Mouse (Mus musculus): Measurements from ENCODE around the gene Carmil2.
A peak's percentile ranks its signal among the peaks of the same experiment; 100 is the strongest.

Gene Carmil2

GRCm38 (mm10) chr8:105685796-105686308, at the start of gene Carmil2:
Gene Carmil2 (plus strand): TSS chr8:105686274.
- no peak for DNase-seq (ENCODE audit: low spot score)

DNA sequence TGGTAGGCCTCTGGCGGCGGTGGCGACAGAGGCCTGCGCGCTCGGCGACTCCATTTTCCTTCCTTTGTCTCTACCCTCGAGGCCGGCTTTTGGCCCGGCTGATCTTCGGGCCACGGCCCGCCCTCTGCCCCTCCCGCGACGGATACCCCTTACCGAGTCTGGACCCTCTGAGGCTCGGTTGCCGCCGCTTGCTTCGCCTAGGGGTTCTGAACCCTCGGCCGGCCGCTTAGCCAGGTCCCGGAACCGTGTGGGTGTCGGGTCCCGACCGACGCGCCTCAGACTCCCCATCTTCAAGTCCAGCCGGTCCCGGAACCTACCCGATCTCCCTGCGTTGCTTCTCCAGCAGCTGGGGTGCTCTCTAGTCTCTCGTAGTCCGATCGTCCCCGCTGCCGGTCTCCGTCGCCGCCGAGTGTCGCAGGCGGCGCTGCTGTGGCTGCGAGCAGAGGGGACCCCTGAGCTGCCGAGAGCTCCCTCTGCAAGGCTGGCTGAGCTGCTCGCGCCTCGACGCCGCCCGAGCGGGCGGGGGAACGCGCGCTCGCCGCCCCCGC, 49.0 kb upstream of the Carmil2 start, which contains the start of gene Agrp:
Agrp (minus strand) TSS at position 431 of the 548 bp plus-strand sequence.
- DNase-seq (ENCODE audit: low spot score) = peak; percentile 15

GRCm38 (mm10) chr8:105637601-105638041, 48.5 kb upstream of the Carmil2 start:
- DNase-seq (ENCODE audit: low spot score) = no peak

DNA sequence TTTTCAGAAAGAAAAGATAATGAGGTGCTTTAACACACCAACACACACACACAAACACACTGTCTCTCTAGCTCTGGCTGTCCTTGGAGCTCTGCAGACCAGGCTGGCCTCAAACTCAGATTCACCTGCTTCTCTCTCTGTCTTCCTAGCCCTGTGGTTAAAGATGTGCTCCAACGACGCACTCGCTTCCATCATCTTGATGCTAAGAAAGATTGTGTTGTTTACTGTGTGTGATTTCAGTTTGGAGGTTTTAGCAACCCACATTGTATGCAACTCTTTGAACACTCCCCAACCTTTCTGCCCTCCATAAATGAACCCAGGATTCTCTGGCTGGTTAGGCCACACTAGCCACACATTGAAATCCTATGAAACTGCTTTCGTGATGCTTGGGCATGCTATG, 47.6 kb upstream of the Carmil2 start:
- no peak for DNase-seq (ENCODE audit: low spot score)

DNA sequence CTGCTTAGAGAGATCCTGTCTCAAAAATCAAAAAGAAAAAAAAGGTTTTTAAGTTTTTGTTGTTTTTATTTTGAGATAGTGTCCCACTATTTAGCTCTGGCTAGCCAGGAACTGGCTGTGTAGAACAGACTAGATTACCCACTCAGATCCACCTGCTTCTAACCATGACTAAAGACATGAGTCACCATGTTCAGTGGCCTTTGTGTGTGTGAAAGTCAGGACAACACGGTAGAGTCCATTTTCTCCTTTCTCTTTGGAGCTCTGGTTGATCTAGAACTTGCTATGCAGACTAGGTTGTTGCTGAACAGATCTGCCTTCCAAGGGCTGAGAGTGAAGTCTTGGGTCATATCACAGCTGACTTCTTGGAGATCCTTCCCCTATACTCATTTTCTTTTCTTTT, 46.2 kb upstream of the Carmil2 start:
- DNase-seq (ENCODE audit: low spot score) = no peak

DNA sequence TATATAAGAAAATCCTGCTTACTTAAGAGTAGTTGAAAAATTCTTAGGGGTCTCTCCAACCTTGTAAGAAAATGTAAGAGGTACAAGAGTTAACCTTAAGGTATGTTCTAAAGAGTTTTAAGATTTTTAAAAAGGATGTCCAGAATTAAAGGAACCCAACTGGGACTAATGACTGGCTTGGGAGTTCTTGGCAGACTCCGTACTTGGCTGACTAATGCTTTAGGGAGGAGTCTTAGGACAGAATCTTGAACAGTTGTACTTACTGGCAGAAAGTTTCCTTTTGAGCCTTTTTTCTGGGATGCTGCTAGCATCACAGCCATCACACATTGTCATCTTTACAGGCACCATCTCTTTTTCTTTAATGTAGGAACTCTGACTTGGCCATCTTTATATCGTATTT, 45.6 kb upstream of the Carmil2 start:
- no peak for DNase-seq (ENCODE audit: low spot score)

DNA sequence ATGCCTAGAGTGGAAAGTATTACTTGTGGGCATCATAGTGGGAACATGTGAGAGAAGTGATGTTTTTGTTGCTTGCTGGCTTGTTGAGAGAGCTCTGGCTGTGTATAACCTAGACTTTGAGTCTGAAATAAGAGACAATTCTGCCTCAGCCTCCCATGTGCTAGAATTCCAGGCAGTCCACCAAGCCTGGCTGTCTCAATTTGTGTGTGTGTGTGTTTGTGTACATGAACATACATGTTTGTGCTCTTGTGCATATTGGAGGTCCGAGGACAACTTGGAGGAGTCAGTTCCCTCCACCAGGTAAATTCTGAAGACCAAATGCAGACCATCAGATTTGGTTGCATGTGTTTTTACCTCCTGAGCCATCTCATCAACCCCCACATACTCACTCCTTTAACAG, 40.9 kb upstream of the Carmil2 start:
- no peak for DNase-seq (ENCODE audit: low spot score)

DNA sequence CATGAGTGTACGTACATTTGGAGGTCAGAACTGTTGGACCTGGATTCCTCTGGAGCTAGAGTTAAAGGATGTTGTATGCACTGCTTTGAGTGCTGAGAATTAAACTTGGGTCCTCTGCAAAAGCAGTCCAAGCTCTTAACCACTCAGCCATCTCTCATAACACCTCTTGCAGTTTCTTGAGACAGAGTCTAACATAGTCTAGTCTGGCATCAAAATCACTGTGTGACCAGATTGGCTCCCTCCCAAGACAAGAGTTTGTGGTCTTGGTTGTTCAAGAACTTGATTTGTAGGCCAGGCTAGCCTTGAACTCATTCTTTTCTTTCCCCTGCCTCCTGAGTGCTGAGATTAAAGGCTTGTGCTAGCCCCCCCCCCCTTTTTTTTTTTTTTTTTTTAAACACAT, 37.1 kb upstream of the Carmil2 start:
- no peak for DNase-seq (ENCODE audit: low spot score)

DNA sequence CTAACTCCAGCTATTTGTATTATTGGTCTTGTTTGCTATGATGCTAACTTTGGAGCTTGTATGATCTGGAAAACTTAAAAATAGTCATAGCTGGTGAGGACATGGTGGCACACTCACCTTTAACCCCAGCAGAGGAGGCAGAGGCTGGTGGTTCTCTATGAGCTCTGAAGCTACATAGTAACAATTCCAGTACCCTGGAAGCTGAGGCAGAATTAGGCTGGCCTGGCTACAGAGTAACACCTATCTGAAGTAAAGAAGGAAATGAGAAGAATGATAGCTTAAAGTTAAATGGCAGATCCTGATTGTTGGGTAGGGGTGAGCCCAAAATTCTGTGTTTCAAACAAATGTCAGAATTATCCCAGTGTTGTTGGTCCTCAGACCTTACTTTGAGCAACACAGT, 28.4 kb upstream of the Carmil2 start:
- no peak for DNase-seq (ENCODE audit: low spot score)

GRCm38 (mm10) chr8:105661167-105661566, 24.9 kb upstream of the Carmil2 start:
- DNase-seq (ENCODE audit: low spot score) = no peak

- DNase-seq (ENCODE audit: low spot score) = no peak
Measured at GRCm38 (mm10) chr8:105677891-105678290, 8.2 kb upstream of the Carmil2 start.

DNA sequence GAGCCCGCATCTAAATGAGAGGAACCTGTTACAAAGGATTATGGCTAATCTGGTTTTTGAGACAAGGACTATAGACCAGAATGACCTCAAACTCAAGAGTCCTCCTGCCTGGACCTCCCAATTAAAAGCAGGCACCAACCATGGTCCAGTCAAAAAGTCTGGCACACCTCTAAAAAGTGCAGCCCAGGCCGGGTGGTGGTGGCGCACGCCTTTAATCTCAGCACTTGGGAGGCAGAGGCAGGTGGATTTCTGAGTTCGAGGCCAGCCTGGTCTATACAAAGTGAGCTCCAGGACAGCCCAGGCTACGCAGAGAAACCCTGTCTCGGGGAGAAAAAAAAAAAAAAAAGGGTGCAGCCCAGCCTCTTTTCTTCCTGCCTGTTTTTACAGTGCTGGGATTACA, 749 bp upstream of the Carmil2 start:
- DNase-seq (ENCODE audit: low spot score) = no peak

GRCm38 (mm10) chr8:105686551-105686950, 477 bp downstream of the Carmil2 start:
- DNase-seq (ENCODE audit: low spot score) = no peak

- DNase-seq (ENCODE audit: low spot score) = no peak
Measured at GRCm38 (mm10) chr8:105687512-105687911, 1.4 kb downstream of the Carmil2 start.

DNA sequence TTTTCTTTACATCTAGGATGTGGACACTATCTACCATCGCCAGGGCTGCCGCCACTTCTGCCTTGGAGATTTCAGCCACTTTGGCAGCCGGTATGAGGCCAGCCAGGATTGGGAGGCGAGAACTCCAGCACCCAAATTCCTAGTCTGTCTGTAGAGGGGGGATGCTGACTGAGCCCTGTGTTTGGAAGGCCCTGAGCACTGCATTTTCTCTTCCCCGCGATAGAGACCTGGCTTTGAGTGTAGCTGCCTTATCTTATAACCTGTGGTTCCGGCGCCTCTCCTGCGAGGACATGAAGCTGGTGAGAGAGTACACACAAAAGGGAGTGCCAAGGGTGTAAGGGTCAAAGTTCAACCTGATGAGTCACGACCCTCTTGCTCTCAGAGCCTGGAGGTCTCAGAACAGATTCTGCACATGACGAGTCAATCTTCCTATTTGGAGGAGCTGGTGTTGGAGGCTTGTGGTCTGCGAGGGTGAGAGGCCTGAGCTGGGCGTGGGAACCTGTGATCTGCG, 2.2 kb downstream of the Carmil2 start:
- DNase-seq (ENCODE audit: low spot score) = no peak

DNA sequence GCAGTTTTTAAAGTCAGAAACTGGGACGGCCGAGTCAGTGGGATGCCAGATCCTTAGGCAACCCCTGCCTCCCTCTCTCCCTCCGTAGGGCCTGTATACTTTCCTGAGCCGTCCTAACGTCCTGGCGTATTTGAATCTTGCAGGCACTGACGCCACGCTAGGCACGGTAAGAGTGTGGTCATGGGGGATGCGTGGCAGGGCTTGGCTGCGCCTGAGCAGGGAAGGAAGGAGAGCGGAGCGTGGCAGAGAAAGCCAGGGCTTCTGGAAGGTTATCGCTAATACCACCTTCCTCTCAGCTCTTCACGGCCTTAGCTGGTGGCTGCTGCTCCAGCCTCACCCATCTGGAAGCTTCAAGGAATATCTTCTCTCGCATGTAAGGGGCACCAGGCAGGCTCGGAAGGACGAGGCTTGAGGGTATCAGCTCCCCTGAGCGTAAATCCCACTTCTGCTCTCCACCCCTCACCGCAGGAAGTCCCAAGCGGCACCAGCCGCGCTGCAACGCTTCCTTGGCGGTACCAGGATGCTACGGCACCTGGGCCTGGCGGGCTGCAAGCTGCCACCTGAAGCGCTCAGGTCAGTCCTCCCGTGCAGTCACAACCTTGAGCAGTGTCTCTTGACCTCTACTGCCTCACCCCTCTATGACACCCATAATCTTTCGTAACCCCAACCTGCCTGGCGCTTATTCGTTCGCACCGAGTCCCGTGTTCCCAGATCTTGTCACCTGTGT, 3.3 kb downstream of the Carmil2 start:
- no peak for DNase-seq (ENCODE audit: low spot score)

GRCm38 (mm10) chr8:105689983-105690360, 3.9 kb downstream of the Carmil2 start:
- DNase-seq (ENCODE audit: low spot score) = no peak

- DNase-seq (ENCODE audit: low spot score) = no peak
Measured at GRCm38 (mm10) chr8:105690978-105691377, 4.9 kb downstream of the Carmil2 start.

DNA sequence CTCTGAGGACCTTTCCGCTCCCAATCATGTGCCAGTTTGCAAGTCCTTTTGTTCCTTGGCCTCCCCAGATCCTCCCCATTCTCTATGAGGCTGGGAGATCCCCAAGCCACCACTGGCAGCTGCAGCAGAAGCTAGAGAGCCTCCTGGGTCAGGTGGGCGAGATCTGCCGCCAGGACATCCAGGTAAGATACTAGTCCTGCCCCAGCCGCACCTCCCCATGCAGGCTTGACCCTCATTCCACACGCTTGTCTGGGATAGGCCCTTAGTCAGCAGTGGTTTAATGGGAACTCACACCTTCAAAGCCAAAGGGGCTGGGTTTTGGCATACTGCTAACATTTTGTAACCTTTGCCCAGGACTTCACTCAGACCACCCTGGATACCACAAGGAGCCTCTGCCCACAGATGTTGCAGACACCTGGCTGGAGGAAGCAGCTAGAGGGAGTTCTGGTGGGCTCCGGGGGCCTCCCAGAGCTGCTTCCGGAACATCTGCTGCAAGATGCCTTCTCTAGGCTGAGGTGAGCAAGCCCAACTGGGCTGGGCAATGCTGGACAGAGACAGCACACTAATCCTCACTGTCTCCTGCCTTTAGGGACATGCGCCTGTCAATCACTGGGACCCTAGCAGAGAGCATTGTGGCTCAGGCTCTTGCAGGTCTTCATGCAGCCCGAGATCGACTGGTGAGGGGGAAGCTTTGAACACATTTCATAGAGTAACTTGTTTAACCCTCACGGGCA, 6.5 kb downstream of the Carmil2 start:
- no peak for DNase-seq (ENCODE audit: low spot score)

- DNase-seq (ENCODE audit: low spot score) = no peak
Measured at GRCm38 (mm10) chr8:105693648-105694047, 7.6 kb downstream of the Carmil2 start.

DNA sequence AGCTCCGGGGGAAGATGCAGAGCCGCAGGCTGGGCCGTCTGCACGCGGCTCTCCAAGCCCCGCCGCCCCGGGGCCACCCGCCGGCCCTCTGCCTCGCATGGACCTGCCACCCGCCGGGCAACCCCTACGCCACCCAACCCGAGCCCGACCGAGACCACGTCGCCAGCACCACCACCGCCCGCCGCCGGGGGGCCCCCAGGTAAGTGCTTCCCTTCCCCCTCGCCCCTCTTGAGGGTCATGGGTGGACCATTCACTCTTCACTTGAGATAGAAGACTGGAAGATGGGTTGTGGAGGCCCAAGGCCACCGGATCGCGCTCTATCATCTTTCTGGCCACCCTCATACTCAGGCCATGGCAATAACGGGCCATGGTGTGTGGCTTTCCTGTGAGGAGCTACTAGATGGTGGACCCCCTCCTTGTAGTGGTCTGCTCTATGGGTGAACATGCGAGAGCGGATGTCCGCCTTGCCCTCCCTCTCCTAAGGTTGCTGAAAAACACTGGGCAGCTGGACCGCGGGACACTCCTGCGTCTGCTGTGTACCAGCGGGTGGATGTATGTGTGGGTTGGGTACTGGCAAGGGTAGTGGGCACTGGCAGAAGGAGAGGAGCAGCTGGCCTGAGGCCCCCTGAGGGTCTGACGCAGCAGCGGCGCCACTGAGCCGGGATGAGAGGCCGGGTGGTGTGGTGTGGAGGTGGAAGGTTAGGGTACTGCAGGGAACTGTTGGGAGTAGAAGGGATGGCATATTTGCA, 8.2 kb downstream of the Carmil2 start:
- no peak for DNase-seq (ENCODE audit: low spot score)
